Mouse (Mus musculus): ENCODE results near the gene Prodh2. TPM values are rescaled to one million over a fixed set of nuclear protein-coding genes. Genes with fewer than 3 reads are reported as not detected.

The Prodh2 gene
- 0.10 TPM in 1 of 2 replicates, not detected in the other for polyA plus RNA-seq (2015; fragmentation: Nextera tagmentation; extraction: Ambion mirVana)

GRCm38 (mm10) chr7:30493401-30493931, at the start of gene Prodh2:
Prodh2 (plus strand) TSS chr7:30493622.

GRCm38 (mm10) chr7:30444971-30445751, 48.3 kb upstream of the Prodh2 start, which contains the start of gene Aplp1:
Aplp1 (minus strand) TSS chr7:30445535.

GRCm38 (mm10) chr7:30457629-30458330, 35.6 kb upstream of the Prodh2 start, which contains the start of the genes Kirrel2 and Nphs1:
Kirrel2 (minus strand) TSS chr7:30457690.
Nphs1 (plus strand) TSS chr7:30458315.

GRCm38 (mm10) chr7:30534633-30535577, 41.5 kb downstream of the Prodh2 start, which contains the start of gene Arhgap33:
Arhgap33 (minus strand) TSS chr7:30535060.

GRCm38 (mm10) chr7:30552102-30553020, 58.9 kb downstream of the Prodh2 start, which contains the start of the genes Hspb6 and Proser3:
Hspb6 (plus strand) TSS chr7:30552178.
Proser3 (minus strand) TSS chr7:30552299.

GRCm38 (mm10) chr7:30559443-30559954, 66.1 kb downstream of the Prodh2 start, which contains the start of gene Lin37:
Lin37 (minus strand) TSS chr7:30559838.

Other genes starting within 250 kb of the Prodh2 start
- 0.18 TPM in 2 replicates for gene Thap8, start 213.5 kb upstream of the Prodh2 start, polyA plus RNA-seq (2015; fragmentation: Nextera tagmentation; extraction: Ambion mirVana)
- 9.3 and 10.4 TPM in 2 replicates for gene Wdr62, start 213.2 kb upstream of the Prodh2 start, polyA plus RNA-seq (2015; fragmentation: Nextera tagmentation; extraction: Ambion mirVana)
- 4.1 and 6.3 TPM in 2 replicates for gene Clip3, start 201.9 kb upstream of the Prodh2 start, polyA plus RNA-seq (2015; fragmentation: Nextera tagmentation; extraction: Ambion mirVana)
- gene Alkbh6, start 184.9 kb upstream of the Prodh2 start, polyA plus RNA-seq (2015; fragmentation: Nextera tagmentation; extraction: Ambion mirVana): 22.7 and 26.0 TPM in 2 replicates
- 2.6 and 3.4 TPM in 2 replicates for gene Syne4, start 178.8 kb upstream of the Prodh2 start, polyA plus RNA-seq (2015; fragmentation: Nextera tagmentation; extraction: Ambion mirVana)
- not detected in 2 replicates for gene E130208F15Rik, start 171.9 kb upstream of the Prodh2 start, polyA plus RNA-seq (2015; fragmentation: Nextera tagmentation; extraction: Ambion mirVana)
- gene Sdhaf1, start 169.7 kb upstream of the Prodh2 start, polyA plus RNA-seq (2015; fragmentation: Nextera tagmentation; extraction: Ambion mirVana): 10.2 and 11.3 TPM in 2 replicates
- gene Lrfn3, start 130.8 kb upstream of the Prodh2 start, polyA plus RNA-seq (2015; fragmentation: Nextera tagmentation; extraction: Ambion mirVana): 0.81 and 1.0 TPM in 2 replicates
- 396 and 576 TPM in 2 replicates for gene Tyrobp, start 79.9 kb upstream of the Prodh2 start, polyA plus RNA-seq (2015; fragmentation: Nextera tagmentation; extraction: Ambion mirVana)
- 32.8 and 46.4 TPM in 2 replicates for gene Hcst, start 73.8 kb upstream of the Prodh2 start, polyA plus RNA-seq (2015; fragmentation: Nextera tagmentation; extraction: Ambion mirVana)
- gene Nfkbid, start 71.9 kb upstream of the Prodh2 start, polyA plus RNA-seq (2015; fragmentation: Nextera tagmentation; extraction: Ambion mirVana): 4.5 and 5.9 TPM in 2 replicates
- 2.0 and 2.3 TPM in 2 replicates for gene Aplp1, start 48.1 kb upstream of the Prodh2 start, polyA plus RNA-seq (2015; fragmentation: Nextera tagmentation; extraction: Ambion mirVana)
- 0.04 and 0.23 TPM in 2 replicates for gene Kirrel2, start 35.9 kb upstream of the Prodh2 start, polyA plus RNA-seq (2015; fragmentation: Nextera tagmentation; extraction: Ambion mirVana)
- 0.21 and 0.32 TPM in 2 replicates for gene Nphs1, start 35.3 kb upstream of the Prodh2 start, polyA plus RNA-seq (2015; fragmentation: Nextera tagmentation; extraction: Ambion mirVana)
- 3.5 TPM in 2 replicates for gene Arhgap33, start 41.4 kb downstream of the Prodh2 start, polyA plus RNA-seq (2015; fragmentation: Nextera tagmentation; extraction: Ambion mirVana)
- 14.6 and 14.7 TPM in 2 replicates for gene Hspb6, start 58.6 kb downstream of the Prodh2 start, polyA plus RNA-seq (2015; fragmentation: Nextera tagmentation; extraction: Ambion mirVana)
- gene Proser3, start 58.7 kb downstream of the Prodh2 start, polyA plus RNA-seq (2015; fragmentation: Nextera tagmentation; extraction: Ambion mirVana): 2.5 and 3.4 TPM in 2 replicates
- 38.8 and 42.2 TPM in 2 replicates for gene Lin37, start 66.2 kb downstream of the Prodh2 start, polyA plus RNA-seq (2015; fragmentation: Nextera tagmentation; extraction: Ambion mirVana)
- gene U2af1l4, start 69.7 kb downstream of the Prodh2 start, polyA plus RNA-seq (2015; fragmentation: Nextera tagmentation; extraction: Ambion mirVana): 61.2 and 70.3 TPM in 2 replicates
- gene Gm49396, start 69.7 kb downstream of the Prodh2 start, polyA plus RNA-seq (2015; fragmentation: Nextera tagmentation; extraction: Ambion mirVana): 4.4 and 4.9 TPM in 2 replicates
- 105 and 115 TPM in 2 replicates for gene Psenen, start 70.0 kb downstream of the Prodh2 start, polyA plus RNA-seq (2015; fragmentation: Nextera tagmentation; extraction: Ambion mirVana)
- 2.4 and 2.9 TPM in 2 replicates for gene Igflr1, start 71.8 kb downstream of the Prodh2 start, polyA plus RNA-seq (2015; fragmentation: Nextera tagmentation; extraction: Ambion mirVana)
- 6.0 and 8.5 TPM in 2 replicates for gene Kmt2b, start 95.1 kb downstream of the Prodh2 start, polyA plus RNA-seq (2015; fragmentation: Nextera tagmentation; extraction: Ambion mirVana)
- gene Zbtb32, start 105.3 kb downstream of the Prodh2 start, polyA plus RNA-seq (2015; fragmentation: Nextera tagmentation; extraction: Ambion mirVana): 0.21 and 0.22 TPM in 2 replicates
- 0.15 and 0.19 TPM in 2 replicates for gene Upk1a, start 119.2 kb downstream of the Prodh2 start, polyA plus RNA-seq (2015; fragmentation: Nextera tagmentation; extraction: Ambion mirVana)
- 695 and 741 TPM in 2 replicates for gene Cox6b1, start 132.5 kb downstream of the Prodh2 start, polyA plus RNA-seq (2015; fragmentation: Nextera tagmentation; extraction: Ambion mirVana)
- gene Etv2, start 142.2 kb downstream of the Prodh2 start, polyA plus RNA-seq (2015; fragmentation: Nextera tagmentation; extraction: Ambion mirVana): not detected in 2 replicates
- gene Rbm42, start 156.7 kb downstream of the Prodh2 start, polyA plus RNA-seq (2015; fragmentation: Nextera tagmentation; extraction: Ambion mirVana): 69.8 and 70.7 TPM in 2 replicates
- gene Haus5, start 171.4 kb downstream of the Prodh2 start, polyA plus RNA-seq (2015; fragmentation: Nextera tagmentation; extraction: Ambion mirVana): 41.0 and 45.0 TPM in 2 replicates
- gene Pmis2, start 178.0 kb downstream of the Prodh2 start, polyA plus RNA-seq (2015; fragmentation: Nextera tagmentation; extraction: Ambion mirVana): not detected in 2 replicates
- gene 2200002J24Rik, start 205.3 kb downstream of the Prodh2 start, polyA plus RNA-seq (2015; fragmentation: Nextera tagmentation; extraction: Ambion mirVana): 0.49 and 1.6 TPM in 2 replicates
- 1.3 and 1.6 TPM in 2 replicates for gene Atp4a, start 218.6 kb downstream of the Prodh2 start, polyA plus RNA-seq (2015; fragmentation: Nextera tagmentation; extraction: Ambion mirVana)
- 128 and 142 TPM in 2 replicates for gene Tmem147, start 235.9 kb downstream of the Prodh2 start, polyA plus RNA-seq (2015; fragmentation: Nextera tagmentation; extraction: Ambion mirVana)